Mouse (Mus musculus) thymus, postnatal 10 days (tissue): ENCODE measurements around the gene Mrps23.

ENCODE experiments used
- DNase-seq, 2 experiments: peaks; one replicate each; pipeline ENCODE4 v3.0.0; 2021; ENCODE audit warnings: low spot score in 2 of 2

The Mrps23 gene

DNA sequence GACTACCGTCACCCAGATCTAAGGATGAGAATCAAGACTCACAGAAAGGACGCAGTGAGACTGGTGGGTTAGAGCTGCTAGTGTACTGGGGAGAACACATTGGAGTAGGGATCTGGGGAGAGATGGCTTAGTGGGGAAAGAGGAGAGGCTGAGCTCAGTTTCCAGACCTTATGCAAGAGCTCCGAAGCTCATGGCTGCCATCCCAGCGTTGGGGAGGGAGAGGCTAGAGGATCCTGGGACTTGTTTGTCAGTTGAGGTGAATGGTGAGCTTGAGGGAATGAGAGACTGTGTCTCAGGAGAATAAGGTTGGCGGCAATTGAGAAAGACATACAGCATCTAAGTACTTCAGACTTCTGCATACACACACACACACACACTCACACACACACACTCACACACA lies 44.4 kb downstream of the Mrps23 start:
- DNase-seq, result no peak

DNA sequence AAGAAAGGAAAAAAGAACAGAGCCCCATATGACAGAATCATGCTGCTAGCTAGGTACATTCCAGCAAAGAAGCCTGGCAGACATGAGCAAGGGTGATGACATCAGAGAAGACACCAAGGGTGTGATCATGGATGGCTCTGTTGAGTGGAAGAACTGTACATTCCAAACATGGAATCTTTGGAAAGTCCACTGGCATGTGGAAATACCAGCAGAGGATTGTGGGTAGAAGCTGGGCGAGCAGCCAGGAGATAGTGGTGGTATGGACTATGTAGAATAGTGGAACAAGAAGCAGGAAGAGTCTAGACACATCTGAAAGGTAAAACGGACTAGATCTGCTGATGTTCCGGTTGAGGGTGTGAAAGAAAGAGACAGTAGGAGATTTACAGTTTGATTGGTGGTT lies 46.4 kb downstream of the Mrps23 start:
- DNase-seq, result no peak

DNA sequence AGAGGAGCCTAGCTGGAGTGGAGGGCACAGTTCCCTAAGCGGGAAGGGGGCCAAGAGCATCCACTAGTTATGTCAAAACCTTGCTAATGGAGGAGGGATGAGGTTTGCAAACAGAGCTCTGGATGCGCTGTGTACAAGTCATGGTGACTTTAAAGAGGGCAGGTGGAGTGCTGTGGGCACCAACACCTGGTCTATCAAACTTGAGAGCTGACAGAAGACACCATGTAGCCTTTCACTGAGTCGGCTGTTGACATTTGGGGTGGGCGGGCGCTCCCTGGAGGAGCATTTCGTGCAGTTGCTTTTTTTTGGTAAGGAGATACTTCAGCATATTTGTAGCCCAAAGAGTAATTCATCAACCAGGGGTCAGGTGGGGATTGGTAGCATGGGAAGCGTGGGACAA lies 47.1 kb downstream of the Mrps23 start:
- DNase-seq, result no peak

DNA sequence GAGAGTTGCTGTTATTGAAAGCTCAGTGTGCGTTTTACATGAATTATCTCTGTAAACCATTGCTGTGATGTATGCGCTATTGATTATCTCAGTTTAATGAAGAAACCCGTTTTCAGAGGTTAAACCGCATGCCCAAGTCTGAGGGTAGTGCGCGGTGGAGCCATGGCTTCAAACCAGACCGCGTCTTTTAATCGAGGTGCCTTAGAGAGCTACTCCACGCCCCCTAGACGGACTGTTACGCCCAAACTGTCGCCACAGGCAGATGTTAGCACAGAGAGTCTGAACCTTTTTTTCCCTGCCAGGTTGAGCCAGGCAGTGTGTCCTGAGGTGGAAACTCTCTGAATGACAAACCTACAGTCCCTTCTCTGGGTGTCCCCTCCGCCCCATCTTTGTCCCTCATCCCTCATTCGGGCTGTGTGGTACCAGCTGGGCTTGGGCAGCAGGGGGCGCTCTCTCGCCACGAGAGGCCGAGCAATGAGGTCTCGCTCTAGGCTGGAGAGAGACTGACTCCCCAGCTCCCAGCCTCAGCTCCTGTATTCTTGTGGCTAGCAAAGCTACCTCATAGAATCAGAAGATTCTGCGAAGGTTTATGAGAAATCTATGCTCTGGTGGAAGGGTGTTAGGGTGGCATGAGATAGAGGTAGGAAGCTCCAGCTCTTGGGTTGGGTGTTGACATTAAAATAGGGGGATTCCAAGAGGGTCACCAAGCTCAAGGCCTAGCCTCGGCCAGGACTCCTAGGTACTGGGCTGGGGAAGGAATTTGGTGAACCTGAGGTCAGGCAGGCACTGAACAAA lies 48.0 kb downstream of the Mrps23 start:
- DNase-seq, result peak; percentile 69 to 90

DNA sequence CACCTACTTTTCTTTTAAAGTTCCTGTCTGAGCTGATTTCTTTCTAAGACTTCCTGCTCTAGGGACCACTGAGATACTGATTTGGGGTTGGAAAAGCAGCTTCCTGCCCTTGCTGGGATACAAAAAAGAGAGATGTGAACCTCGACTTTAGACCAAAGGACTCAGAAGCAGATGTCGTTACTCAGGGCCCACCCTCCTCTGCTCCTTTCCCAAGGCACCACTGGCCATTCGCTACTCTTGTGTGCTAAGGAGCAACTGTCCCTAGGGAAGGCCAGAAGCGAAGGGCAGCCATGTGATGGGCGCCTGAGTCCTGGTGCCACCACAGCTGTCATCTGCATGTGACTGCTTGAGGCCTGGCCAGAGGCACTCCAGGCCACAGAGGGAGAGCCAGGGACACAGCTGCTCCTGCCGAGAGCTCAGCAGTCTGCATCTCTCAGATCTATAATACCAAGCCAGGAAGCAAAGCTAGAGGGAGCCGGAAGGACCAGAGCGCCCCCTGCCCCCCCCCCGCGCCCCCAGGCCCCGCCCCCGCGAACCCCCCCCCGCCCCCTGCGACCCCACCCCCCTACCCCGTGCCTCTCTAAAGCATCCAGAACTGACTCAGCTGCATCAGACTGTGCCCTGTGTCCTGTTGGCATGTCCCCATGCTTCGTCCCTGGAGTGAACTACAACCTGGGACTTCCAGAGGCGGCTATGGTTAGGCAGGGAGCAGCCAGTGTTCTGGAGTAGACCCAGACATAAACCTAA lies 48.8 kb downstream of the Mrps23 start:
- no peak for DNase-seq

DNA sequence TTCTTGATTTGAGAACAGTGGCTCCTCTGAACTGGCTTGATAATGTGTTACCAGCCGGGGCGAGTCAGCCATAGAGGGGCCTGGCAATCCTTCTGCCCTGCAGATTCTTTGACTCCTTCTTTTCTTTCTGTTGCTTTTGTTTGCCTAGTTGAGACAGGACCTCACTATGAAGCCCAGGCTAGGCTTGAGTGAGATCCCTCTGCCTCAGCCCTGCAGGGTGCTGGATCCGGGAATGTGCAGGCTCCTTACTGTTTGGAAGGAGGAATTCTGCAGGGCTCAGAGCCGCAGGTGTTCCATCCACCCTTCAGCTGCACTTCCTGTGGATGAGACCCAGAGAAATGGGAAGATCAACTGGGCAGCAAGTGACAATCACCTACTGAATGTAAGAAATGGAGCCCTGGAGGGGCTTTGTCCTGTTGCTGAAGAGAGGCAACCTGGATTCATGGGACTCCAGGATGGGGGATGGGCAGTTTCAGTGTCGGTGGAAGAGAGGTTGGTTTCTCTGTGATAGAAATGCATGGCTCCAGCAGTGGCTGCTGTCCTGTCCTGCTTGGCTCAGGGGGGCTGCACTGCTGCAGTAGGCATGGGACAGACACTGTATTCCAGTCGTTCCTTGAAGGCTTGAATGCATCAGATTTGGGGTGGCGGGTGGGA lies 49.5 kb downstream of the Mrps23 start:
- no peak for DNase-seq

DNA sequence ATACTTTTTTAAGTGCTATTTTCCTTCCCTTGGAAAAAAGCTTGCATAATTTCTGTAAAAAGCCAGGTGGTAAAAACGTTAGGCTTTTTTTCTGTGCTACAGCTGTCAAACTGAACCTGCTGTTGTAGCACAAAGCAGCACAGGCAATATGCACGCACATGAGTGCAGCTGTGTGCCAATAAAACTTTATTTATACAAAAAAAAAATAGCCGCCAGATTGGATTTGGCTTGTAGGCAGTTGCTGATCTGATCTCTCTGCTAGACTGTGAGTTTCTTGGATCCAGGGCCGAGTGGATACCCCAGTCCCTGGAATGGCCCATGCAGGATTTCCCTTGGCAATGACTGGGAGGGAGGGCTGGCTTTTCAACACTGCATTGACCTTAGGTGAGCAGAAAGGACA lies 53.5 kb downstream of the Mrps23 start:
- no peak for DNase-seq

DNA sequence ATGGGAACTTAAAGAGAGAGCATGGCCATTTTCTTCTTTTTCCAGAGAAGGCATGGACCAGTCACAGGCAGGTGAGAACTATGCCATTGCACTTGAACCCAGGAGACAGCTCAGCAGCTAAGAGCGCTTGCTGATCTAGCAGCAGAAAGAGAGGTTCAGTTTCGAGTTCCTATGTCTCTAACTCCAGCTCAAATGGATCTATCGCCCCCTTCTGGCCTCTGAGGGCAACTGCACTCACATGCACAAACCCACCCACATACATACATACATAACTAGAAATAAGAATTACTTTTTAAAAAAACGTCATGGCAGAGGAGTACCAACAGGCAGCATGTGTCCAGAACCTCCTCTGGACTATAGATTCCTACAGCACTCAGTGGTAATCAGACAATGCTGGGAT lies 54.0 kb downstream of the Mrps23 start:
- DNase-seq, result no peak

DNA sequence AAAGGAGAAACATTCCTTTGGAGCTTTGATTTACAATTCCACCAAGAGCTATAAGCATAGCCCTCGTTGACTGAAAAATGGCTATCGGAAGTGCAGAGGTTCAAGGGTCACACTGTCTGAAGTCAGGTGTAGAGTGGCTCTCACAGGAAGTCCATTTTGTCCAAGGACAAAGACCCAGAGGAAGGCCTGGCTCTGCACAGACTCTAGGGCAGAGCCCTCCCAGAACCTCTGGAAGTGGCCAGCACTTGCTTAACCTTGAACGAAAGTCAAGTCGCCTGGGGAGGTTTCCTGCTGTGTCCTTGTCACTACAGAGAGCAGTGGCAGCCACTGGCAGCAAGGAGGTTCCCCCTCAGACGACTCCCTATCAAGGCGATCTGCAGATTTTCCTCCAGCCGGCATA lies 56.3 kb downstream of the Mrps23 start:
- no peak for DNase-seq
